Mouse (Mus musculus) G1E (cell line): ENCODE measurements around the gene Pik3ca. TPM values are rescaled to one million over a fixed set of nuclear protein-coding genes. Genes with fewer than 3 reads are reported as not detected.

Experiments used
- ATAC-seq: 2 replicates; pipeline ENCODE4 v1.8.0; 2016; ENCODE audit warnings: mild to moderate bottlenecking; ENCODE audit not compliant: insufficient number of reproducible peaks, poor library complexity, low FRiP score, severe bottlenecking; ENCODE audit errors: extremely low read depth
- DNase-seq: peaks from one replicate; pipeline ENCODE4 v3.0.0; 2012; ENCODE audit warnings: low spot score
- H3K27me3 ChIP-seq: 2 replicates; pipeline ENCODE4 v1.6.1; 2012; ENCODE audit warnings: mild to moderate bottlenecking, low read length, inconsistent platforms; ENCODE audit not compliant: insufficient read depth
- H3K36me3 ChIP-seq: replicated peaks from 2 replicates; pipeline ENCODE3; 2012; ENCODE audit warnings: mild to moderate bottlenecking, inconsistent platforms
- H3K4me1 ChIP-seq: 2 replicates; pipeline ENCODE4 v1.6.1; 2012; ENCODE audit warnings: low read depth, low read length, inconsistent platforms, mixed read lengths; ENCODE audit not compliant: insufficient read depth
- H3K4me3 ChIP-seq: 2 replicates; pipeline ENCODE4 v1.5.1; 2012; ENCODE audit warnings: low read depth, mild to moderate bottlenecking, inconsistent platforms, low read length, moderate library complexity, mixed read lengths
- H3K9me3 ChIP-seq: replicated peaks from 2 replicates; pipeline ENCODE4 v1.6.1; 2012; ENCODE audit warnings: inconsistent platforms
- CTCF ChIP-seq: IDR thresholded peaks from 2 replicates; pipeline ENCODE4 v1.5.1; 2012; ENCODE audit warnings: low read depth, low read length, inconsistent platforms, mixed read lengths
- GATA1 ChIP-seq: IDR thresholded peaks from 2 replicates; pipeline ENCODE4 v1.6.1; 2012; ENCODE audit warnings: borderline replicate concordance, low read length, inconsistent platforms, mixed read lengths
- GATA2 ChIP-seq: IDR thresholded peaks from 2 replicates; pipeline ENCODE4 v1.6.1; 2012; ENCODE audit warnings: low read depth, low read length, inconsistent platforms, borderline replicate concordance
- POLR2AphosphoS5 ChIP-seq: IDR thresholded peaks from 2 replicates; pipeline ENCODE4 v1.6.1; 2012; ENCODE audit warnings: low read depth, low read length, inconsistent platforms; ENCODE audit not compliant: insufficient replicate concordance
- TAL1 ChIP-seq: conservative IDR thresholded peaks from 2 replicates; pipeline ENCODE4 v1.6.1; 2012; ENCODE audit warnings: low read depth, low read length, inconsistent platforms, mixed read lengths
- polyA plus RNA-seq: library from polyadenylated mRNA; stranded (reverse); fragments of >175 nt; gene quantifications from 2 replicates; pipeline ENCODE4 v1.2.3, GENCODE M21; 2012
- total RNA-seq, 2 experiments: library from RNA; stranded (forward) in 1 of 2; stranded (reverse) in 1 of 2; fragments of 200-1000 nt in 1 of 2; fragments of >200 nt in 1 of 2; fragmentation: Nextera tagmentation in 1 of 2; gene quantifications; 2 replicates each; pipeline ENCODE4 v1.2.3; 2014 to 2017

Gene Pik3ca
- total RNA-seq (2014; fragmentation: Nextera tagmentation) = 26.8 and 28.9 TPM in 2 replicates
- 32.0 and 32.2 TPM in 2 replicates for total RNA-seq (2017)
- polyA plus RNA-seq = 1.1 and 2.0 TPM in 2 replicates

DNA sequence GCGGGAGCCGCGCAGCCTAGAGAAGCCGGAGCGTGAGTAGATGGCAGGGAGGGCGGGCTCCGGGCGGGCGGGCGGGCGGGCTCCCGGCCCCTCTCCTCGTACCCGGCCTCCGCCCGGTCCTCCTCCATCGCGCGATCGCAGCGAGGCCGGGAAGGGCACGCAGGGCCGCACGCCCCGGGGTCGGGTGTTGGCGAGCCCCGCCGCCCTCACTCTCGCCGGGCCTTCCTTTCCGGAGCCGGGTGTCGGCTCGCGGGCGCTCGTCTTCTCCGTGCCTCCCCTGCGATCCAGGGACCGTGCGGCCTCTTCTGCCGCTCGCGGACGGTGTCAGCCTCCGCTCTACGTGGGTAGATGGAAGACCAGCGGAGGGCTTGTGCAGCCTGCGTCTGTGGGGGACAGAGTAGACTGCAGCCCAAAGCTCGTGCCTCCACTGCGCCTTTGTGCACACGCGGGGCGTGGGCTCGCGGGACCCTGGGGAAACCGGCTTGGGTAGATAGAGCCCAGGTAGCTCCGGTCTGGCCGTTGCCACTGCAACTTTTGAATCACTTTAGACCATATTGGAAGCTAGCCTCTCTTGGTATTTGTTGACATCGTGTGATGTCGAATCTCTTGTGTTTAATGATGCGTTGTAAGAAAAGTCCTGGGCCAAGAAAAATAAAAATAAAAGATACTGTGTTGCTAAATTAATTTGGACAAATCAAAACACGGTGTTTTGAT is at the start of gene Pik3ca:
Pik3ca (plus strand) TSS at position 211 of the 714 bp plus-strand sequence.
- H3K36me3 ChIP-seq = peaks cover 20% of the 10 kb centered on the region
- DNase-seq = peak; percentile 55
- H3K4me3 ChIP-seq = peak within 1 kb of the TSS; percentile 87

DNA sequence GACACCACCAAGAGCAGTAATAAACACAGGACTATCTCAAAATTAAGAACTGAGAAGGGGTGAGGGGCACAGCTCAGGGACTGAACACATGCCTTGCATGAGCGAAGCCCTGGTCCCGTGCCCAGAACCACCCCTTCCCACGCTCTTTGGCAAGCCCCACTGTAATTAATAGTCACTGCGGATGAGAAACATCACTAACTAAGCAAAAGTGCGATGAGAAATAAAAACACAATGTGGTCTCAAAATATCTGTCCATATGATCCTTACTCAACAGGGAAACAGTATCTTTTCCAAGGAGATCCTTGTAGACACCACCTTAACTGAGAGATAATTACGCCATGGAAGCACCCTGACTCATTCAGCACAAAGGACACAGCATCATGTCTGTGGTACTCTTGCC is 49.6 kb upstream of the Pik3ca start:
- no peak overlapping the region for H3K4me3 ChIP-seq
- TF ChIP-seq GATA1 = no peak
- no peak for TF ChIP-seq POLR2AphosphoS5
- TF ChIP-seq GATA2 = no peak
- TF ChIP-seq CTCF = no peak
- no peak for TF ChIP-seq TAL1
- ATAC-seq = no peak
- peaks cover 83% of the 10 kb centered on the region for H3K36me3 ChIP-seq
- no peak for DNase-seq
- H3K9me3 ChIP-seq = no peaks in the 10 kb centered on the region
- H3K27me3 ChIP-seq = no peaks in the 10 kb centered on the region
- no peaks in the 10 kb centered on the region for H3K4me1 ChIP-seq

More for the DNA sequence above, at the start of gene Pik3ca:
- ATAC-seq = no peak
- TF ChIP-seq GATA2 (no peak), CTCF (no peak), TAL1 (no peak), GATA1 (no peak), POLR2AphosphoS5 (no peak)
- Histone ChIP-seq H3K4me1 (peaks cover 15% of the 10 kb centered on the region), H3K9me3 (no peaks in the 10 kb centered on the region), H3K27me3 (peaks cover 4% of the 10 kb centered on the region; the same call in 1 of the 2 replicates)

DNA sequence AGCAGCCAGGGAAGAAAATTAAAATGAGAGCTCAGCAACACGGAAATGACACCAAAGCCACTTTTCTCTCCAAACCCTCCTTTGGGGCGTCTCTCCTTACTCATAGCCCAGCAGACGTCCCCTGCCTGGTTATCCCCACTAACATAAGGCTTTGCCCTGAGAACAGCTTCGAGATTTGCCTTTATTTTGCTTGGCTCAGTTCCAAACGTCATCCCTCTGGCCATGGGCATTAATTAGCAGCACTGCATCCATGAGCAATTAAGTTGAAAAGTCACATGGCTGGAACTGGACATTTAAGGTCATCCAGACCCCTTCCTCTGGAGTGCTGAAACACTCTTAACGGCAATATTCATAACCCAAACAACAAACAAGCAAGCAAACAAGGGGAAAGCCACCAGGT is 36.2 kb upstream of the Pik3ca start:
- peaks cover 51% of the 10 kb centered on the region for H3K36me3 ChIP-seq
- DNase-seq = no peak
- ATAC-seq = no peak
- peaks cover 27% of the 10 kb centered on the region for H3K4me1 ChIP-seq
- no peak overlapping the region for H3K4me3 ChIP-seq
- TF ChIP-seq POLR2AphosphoS5 (no peak), TAL1 (no peak), GATA1 (no peak), GATA2 (no peak), CTCF (no peak)
- no peaks in the 10 kb centered on the region for H3K9me3 ChIP-seq
- no peaks in the 10 kb centered on the region for H3K27me3 ChIP-seq

DNA sequence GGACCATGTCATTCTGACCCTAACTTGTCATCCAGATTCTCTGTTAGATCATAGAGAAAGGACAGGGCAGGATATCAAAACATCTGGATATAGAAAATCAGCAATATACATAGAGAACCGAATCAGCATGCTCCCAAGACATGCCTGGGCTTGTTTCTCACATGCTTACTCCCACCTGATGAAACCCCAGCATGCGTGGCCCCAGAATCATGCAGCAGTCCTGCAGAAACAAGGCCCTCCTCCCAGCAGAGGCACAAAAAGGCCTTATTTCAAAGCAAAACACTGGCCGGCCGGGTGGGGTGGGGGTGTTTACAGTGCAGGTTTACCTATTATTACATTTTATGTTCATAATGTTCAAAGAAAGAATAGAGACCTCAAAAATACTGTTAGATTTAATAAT is 33.3 kb upstream of the Pik3ca start:
- H3K9me3 ChIP-seq = no peaks in the 10 kb centered on the region
- TF ChIP-seq POLR2AphosphoS5 = no peak
- TF ChIP-seq CTCF = no peak
- TF ChIP-seq GATA2 = no peak
- DNase-seq (peak; percentile 41), ATAC-seq (peak; percentile 58)
- peaks cover 4% of the 10 kb centered on the region; the same call in 1 of the 2 replicates for H3K27me3 ChIP-seq
- H3K4me3 ChIP-seq = peak overlapping the region; percentile 99
- peaks cover 38% of the 10 kb centered on the region for H3K4me1 ChIP-seq
- peaks cover 27% of the 10 kb centered on the region for H3K36me3 ChIP-seq

DNA sequence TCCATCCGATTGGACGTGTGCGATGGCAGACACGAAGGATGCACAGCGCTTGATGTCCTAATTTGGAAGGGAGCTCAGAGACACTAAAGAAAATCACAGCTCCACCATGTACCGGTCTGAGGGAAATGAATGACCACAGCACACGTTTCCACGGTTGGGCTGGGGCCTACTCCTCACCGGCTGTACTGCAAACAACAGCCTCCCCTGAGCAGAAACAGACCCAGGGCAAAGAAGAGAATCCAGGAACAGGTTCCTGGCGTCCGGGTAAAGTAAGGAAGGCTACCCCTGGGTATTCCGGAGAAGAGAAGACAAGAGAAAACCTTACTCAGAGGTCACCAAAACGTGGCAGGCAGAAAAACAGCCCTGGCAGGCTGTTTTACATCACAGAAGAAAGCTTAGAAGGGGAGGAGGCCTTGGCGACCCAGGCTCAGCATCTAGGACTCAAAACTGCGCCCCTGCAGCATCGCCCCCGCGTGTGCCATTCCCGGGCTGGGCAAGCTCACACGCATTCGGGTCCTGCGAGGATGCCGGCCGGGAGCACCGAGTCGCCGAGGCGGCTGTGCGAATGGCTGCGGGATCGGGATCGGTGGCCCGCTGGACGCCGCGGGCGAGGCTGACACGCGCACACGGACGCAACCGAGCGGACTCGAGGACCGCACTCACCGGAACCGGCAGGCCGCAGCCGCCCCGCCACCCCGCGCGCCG is 32.5 kb upstream of the Pik3ca start:
- H3K4me3 ChIP-seq = peak overlapping the region; percentile 99
- TF ChIP-seq TAL1 (no peak), POLR2AphosphoS5 (no peak), GATA1 (no peak), GATA2 (no peak), CTCF (no peak)
- H3K36me3 ChIP-seq = peaks cover 22% of the 10 kb centered on the region
- ATAC-seq (no peak), DNase-seq (peak; percentile 22)
- H3K4me1 ChIP-seq = peaks cover 40% of the 10 kb centered on the region
- H3K9me3 ChIP-seq = no peaks in the 10 kb centered on the region
- H3K27me3 ChIP-seq = peaks cover 6% of the 10 kb centered on the region; the same call in 1 of the 2 replicates

DNA sequence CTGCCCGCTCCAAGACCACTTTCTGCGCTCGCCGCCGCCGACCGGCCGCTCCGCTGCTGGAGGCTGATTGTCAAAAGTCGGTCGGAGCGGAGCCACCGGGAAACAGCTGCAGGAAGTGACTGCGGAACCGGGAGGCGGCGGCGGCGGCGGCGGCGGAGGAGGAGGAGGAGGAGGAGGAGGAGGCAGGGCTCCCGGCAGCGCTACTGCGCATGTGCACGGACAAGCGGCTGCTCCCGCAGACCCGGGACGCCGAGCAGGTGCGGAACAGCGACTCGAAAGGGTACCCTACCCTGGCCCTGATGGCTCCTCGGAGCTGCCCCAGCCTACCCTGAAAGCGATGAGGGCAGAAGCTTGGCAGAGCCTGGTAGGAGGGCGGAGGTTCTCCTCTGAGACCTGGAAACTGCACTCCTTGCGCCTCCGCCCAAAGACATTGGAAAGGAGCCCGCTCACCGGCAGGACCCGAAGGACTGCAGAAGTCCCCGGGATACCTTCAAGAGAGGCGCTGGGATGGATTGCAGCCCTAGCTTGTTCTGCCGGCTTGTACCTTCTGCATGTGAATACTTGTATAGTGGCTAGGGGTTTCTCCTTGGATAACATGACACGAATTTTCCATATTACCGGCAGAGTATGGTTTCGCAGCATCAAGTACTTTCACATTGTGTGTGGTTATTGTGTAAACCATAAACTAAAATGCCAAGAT is 31.8 kb upstream of the Pik3ca start, which contains the start of gene Zmat3:
Zmat3 (minus strand) TSS at position 469 of the 700 bp plus-strand sequence.
- ATAC-seq (peak; percentile 30; the same call in 1 of the 2 replicates), DNase-seq (peak; percentile 58)
- Histone ChIP-seq H3K4me3 (peak within 1 kb of the TSS; percentile 99), H3K4me1 (peaks cover 40% of the 10 kb centered on the region), H3K9me3 (no peaks in the 10 kb centered on the region), H3K36me3 (peaks cover 17% of the 10 kb centered on the region), H3K27me3 (peaks cover 6% of the 10 kb centered on the region; the same call in 1 of the 2 replicates)
- TF ChIP-seq TAL1 = no peak
- no peak for TF ChIP-seq CTCF
- no peak for TF ChIP-seq POLR2AphosphoS5
- no peak for TF ChIP-seq GATA2
- no peak for TF ChIP-seq GATA1
